Mouse (Mus musculus): ENCODE results near the gene Olfr44. TPM values are rescaled to one million over a fixed set of nuclear protein-coding genes. Genes with fewer than 3 reads are reported as not detected.

Olfr44 gene
- polyA plus RNA-seq (2012; rRNA removed), result not detected in 2 replicates

GRCm38 (mm10) chr9:39493895-39494294 lies at the start of gene Olfr44:
Olfr44 (minus strand) TSS chr9:39493995.

DNA sequence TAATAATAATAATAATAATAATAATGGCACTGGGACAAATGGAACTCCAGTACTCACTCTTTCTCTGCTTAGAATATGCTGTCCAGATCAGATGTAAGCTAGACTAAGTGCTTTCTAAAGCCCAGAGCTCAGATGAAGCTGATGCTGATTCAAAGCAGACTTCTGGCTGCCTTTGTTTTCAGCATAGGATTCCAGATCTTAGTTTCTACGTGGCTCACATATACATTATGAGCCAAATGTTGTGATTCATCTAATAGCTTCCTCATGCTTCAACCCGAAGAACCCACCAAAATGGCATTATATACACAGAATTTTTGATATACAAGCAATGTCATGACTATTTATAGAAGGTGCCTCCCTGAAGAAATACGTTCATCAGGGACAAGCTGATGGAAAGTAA lies 21.7 kb upstream of the Olfr44 start, which contains the start of gene Olfr957:
Gene Olfr957, minus strand, starts transcription at position 279 of the 400 bp plus-strand sequence.

DNA sequence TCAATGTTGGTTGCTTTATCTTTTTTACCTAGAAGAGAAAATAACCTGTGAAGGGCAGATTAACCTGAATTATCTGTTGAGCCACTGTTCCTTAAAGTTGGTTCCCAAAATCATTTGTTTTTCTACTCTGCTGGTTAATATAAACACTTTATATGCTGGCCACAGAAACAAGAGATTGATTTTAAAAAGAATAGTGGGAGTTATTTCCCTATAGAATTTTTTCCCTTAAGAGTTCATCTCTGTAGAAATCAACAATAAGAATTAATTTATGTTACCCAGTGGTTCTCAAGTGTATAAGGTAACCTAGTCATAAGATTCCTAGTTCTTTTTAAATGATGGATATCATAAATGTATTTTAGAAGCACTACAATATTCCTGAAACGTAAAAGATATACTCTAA lies 22.0 kb downstream of the Olfr44 start, which contains the start of gene Olfr955:
Gene Olfr955, minus strand, starts transcription at position 101 of the 400 bp plus-strand sequence.

GRCm38 (mm10) chr9:39456401-39456800 lies 37.4 kb downstream of the Olfr44 start, which contains the start of gene Olfr954:
Olfr954 (plus strand) TSS chr9:39456701.

Other genes starting within 250 kb of the Olfr44 start
- gene Olfr1537, start 244.0 kb downstream of the Olfr44 start, polyA plus RNA-seq (2012; rRNA removed), result not detected in 2 replicates
- not detected in 2 replicates for gene Olfr945, start 217.2 kb downstream of the Olfr44 start, polyA plus RNA-seq (2012; rRNA removed)
- gene Olfr948, start 167.9 kb downstream of the Olfr44 start, polyA plus RNA-seq (2012; rRNA removed), result not detected in 2 replicates
- gene Olfr951, start 106.6 kb downstream of the Olfr44 start, polyA plus RNA-seq (2012; rRNA removed), result not detected in 2 replicates
- not detected in 2 replicates for gene Olfr952, start 66.8 kb downstream of the Olfr44 start, polyA plus RNA-seq (2012; rRNA removed)
- gene Olfr954, start 37.3 kb downstream of the Olfr44 start, polyA plus RNA-seq (2012; rRNA removed), result not detected in 2 replicates
- gene Olfr955, start 22.1 kb downstream of the Olfr44 start, polyA plus RNA-seq (2012; rRNA removed), result not detected in 2 replicates
- gene Olfr957, start 21.8 kb upstream of the Olfr44 start, polyA plus RNA-seq (2012; rRNA removed), result not detected in 2 replicates
- gene Olfr958, start 60.1 kb upstream of the Olfr44 start, polyA plus RNA-seq (2012; rRNA removed), result not detected in 2 replicates
- not detected in 2 replicates for gene Olfr959, start 81.6 kb upstream of the Olfr44 start, polyA plus RNA-seq (2012; rRNA removed)
- gene AW551984, start 110.4 kb upstream of the Olfr44 start, polyA plus RNA-seq (2012; rRNA removed), result 3.6 and 6.4 TPM in 2 replicates
- gene Olfr148, start 116.7 kb upstream of the Olfr44 start, polyA plus RNA-seq (2012; rRNA removed), result not detected in 2 replicates
- not detected in 2 replicates for gene Olfr960, start 127.4 kb upstream of the Olfr44 start, polyA plus RNA-seq (2012; rRNA removed)
- not detected in 2 replicates for gene Olfr961, start 151.1 kb upstream of the Olfr44 start, polyA plus RNA-seq (2012; rRNA removed)
- gene Olfr963, start 173.2 kb upstream of the Olfr44 start, polyA plus RNA-seq (2012; rRNA removed), result not detected in 2 replicates
- gene Olfr149, start 213.1 kb upstream of the Olfr44 start, polyA plus RNA-seq (2012; rRNA removed), result not detected in 2 replicates
- gene Olfr965, start 217.4 kb upstream of the Olfr44 start, polyA plus RNA-seq (2012; rRNA removed), result not detected in 2 replicates
- not detected in 2 replicates for gene Olfr150, start 237.0 kb upstream of the Olfr44 start, polyA plus RNA-seq (2012; rRNA removed)

Measured in colon, adult 2 months (tissue).